Mouse (Mus musculus) cerebellum, adult 2 months (tissue): Measurements from ENCODE around the gene Dpm3.

Experiments
- CTCF ChIP-seq: fragments of 200-500 bp; IDR thresholded peaks from 2 replicates; pipeline ENCODE4 v1.5.1; 2011; ENCODE audit warnings: low read depth, mild to moderate bottlenecking, control low read depth, low read length, moderate library complexity, borderline replicate concordance; ENCODE audit not compliant: insufficient read depth
- POLR2A ChIP-seq: fragments of 200-500 bp; IDR thresholded peaks from 2 replicates; pipeline ENCODE4 v1.6.1; 2011; ENCODE audit warnings: low read length, control low read depth, borderline replicate concordance; ENCODE audit not compliant: insufficient read depth

GRCm38 (mm10) chr3:89295685-89296230 is 36.6 kb downstream of the Dpm3 start:
- TF ChIP-seq POLR2A (no peak), CTCF (no peak)
